Mouse (Mus musculus): ENCODE measurements at regions not wholly inside any gene's neighbourhood (a gene's known extent, or its start where the extent isn't known, plus 50 kb on each side); places are given as distances from the start of the nearest gene placed in this dataset.

DNA sequence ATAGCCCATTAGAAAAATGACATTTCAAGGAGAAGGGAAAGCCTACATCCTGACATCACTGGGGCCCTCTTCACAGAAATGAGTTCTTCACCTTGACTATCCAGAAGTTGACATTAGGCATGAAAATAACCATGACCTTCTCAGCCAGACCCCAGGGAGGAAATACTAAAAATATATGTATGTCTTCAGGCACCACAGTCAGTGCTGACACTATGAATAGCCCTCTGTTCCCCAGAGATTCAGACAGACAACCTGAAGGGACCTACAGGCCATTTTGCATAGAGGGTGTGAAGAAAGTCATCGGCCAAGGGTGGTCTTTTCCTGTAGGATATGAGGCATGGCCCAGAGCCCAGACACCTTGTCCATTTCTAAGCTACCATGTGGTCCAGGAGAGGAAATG, 101.3 kb downstream of the Tmem215 start:
- Histone ChIP-seq H3K27me3 (ENCODE audit: control insufficient read depth in 1 of 2, insufficient read depth in 2 of 2, low read length in 2 of 2) (no peaks in the 10 kb centered on the region; a peak in 2 of 4 replicates), H3K9me3 (replicated peaks; ENCODE audit: insufficient read depth, low read length) (no peaks in the 10 kb centered on the region), H3K79me2 (ENCODE audit: control insufficient read depth, insufficient read depth, low read length, poor library complexity) (no peaks in the 10 kb centered on the region), H3K36me3 (ENCODE audit: control insufficient read depth in 1 of 2, insufficient read depth in 2 of 2, low read length in 2 of 2) (no peaks in the 10 kb centered on the region), H3K27ac (ENCODE audit: control insufficient read depth, low read depth, low read length) (no peak overlapping the region), H3K9ac (ENCODE audit: control insufficient read depth, low read depth, low read length, poor library complexity, severe bottlenecking) (no peak overlapping the region), H3K4me3 (ENCODE audit: control insufficient read depth in 1 of 2, insufficient read depth in 1 of 2, low read depth in 2 of 2, low read length in 2 of 2) (no peak overlapping the region), H3K4me1 (ENCODE audit: control insufficient read depth in 1 of 2, insufficient read depth in 2 of 2, low read length in 2 of 2) (no peaks in the 10 kb centered on the region)
- no peak for DNase-seq (ENCODE audit: low read depth, low spot score)
- no peak for TF ChIP-seq GATA1 (IDR thresholded peaks at IDR 0.05; ENCODE audit: low read depth, low read length)
- no peak for TF ChIP-seq ZNF384 (IDR thresholded peaks at IDR 0.05; ENCODE audit: low read depth, low read length)
- TF ChIP-seq SIN3A (IDR thresholded peaks at IDR 0.05; ENCODE audit: low read length) = no peak
- no peak for TF ChIP-seq MAX (IDR thresholded peaks at IDR 0.05; ENCODE audit: low read length)
- TF ChIP-seq TAL1 (IDR thresholded peaks at IDR 0.05; ENCODE audit: low read length) = no peak
- no peak for TF ChIP-seq MEF2A (IDR thresholded peaks at IDR 0.05; ENCODE audit: extremely low read depth, insufficient replicate concordance, low read depth, low read length, poor library complexity, severe bottlenecking)
- TF ChIP-seq GABPA (IDR thresholded peaks at IDR 0.05; ENCODE audit: low read depth, low read length) = no peak

DNA sequence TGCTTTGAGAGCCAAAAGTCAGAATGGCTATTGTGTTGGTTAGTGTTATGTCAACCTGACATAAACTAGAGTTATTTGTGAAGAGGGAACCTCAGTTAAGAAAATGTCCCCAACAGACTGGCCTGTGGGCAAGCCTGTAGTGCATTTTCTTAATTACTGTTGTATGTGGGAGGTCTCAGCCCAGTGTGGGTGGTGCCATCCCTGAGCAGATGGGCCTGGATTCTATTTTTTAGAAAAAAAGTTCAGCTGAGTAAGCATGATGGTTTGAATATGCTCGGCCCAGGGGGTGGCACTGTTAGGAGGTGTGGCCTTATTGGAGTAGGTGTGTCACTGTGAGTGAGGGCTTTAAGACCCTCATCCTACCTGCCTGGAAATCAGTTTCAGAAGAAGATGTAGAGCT, 104.0 kb downstream of the Tmem215 start:
- H3K27me3 ChIP-seq (ENCODE audit: control insufficient read depth in 1 of 2, insufficient read depth in 2 of 2, low read length in 2 of 2) = no peaks in the 10 kb centered on the region; a peak in 1 of 4 replicates
- no peaks in the 10 kb centered on the region for H3K4me1 ChIP-seq (ENCODE audit: control insufficient read depth in 1 of 2, insufficient read depth in 2 of 2, low read length in 2 of 2)
- H3K9ac ChIP-seq (ENCODE audit: control insufficient read depth, low read depth, low read length, poor library complexity, severe bottlenecking) = no peak overlapping the region
- H3K9me3 ChIP-seq (replicated peaks; ENCODE audit: insufficient read depth, low read length) = no peaks in the 10 kb centered on the region
- H3K4me3 ChIP-seq (ENCODE audit: control insufficient read depth in 1 of 2, insufficient read depth in 1 of 2, low read depth in 2 of 2, low read length in 2 of 2) = no peak overlapping the region
- H3K27ac ChIP-seq (ENCODE audit: control insufficient read depth, low read depth, low read length) = no peak overlapping the region
- H3K79me2 ChIP-seq (ENCODE audit: control insufficient read depth, insufficient read depth, low read length, poor library complexity) = no peaks in the 10 kb centered on the region
- TF ChIP-seq MYC (IDR thresholded peaks at IDR 0.05; ENCODE audit: low read depth, low read length) (no peak), MXI1 (IDR thresholded peaks at IDR 0.05; ENCODE audit: low read depth, low read length) (no peak), USF1 (IDR thresholded peaks at IDR 0.05; ENCODE audit: low read depth, low read length) (no peak), UBTF (IDR thresholded peaks at IDR 0.05; ENCODE audit: borderline replicate concordance, insufficient read depth, low read depth, low read length) (no peak), NELFE (IDR thresholded peaks at IDR 0.05; ENCODE audit: low read depth, low read length) (no peak), POLR2AphosphoS5 (IDR thresholded peaks at IDR 0.05; ENCODE audit: borderline replicate concordance, low read depth, low read length) (no peak), EP300 (IDR thresholded peaks at IDR 0.05; ENCODE audit: low read depth in 1 of 2, low read length in 2 of 2) (no peak), BHLHE40 (IDR thresholded peaks at IDR 0.05; ENCODE audit: borderline replicate concordance, low read depth, low read length) (no peak), MEF2A (IDR thresholded peaks at IDR 0.05; ENCODE audit: extremely low read depth, insufficient replicate concordance, low read depth, low read length, poor library complexity, severe bottlenecking) (no peak), MAZ (IDR thresholded peaks at IDR 0.05; ENCODE audit: low read depth, low read length) (no peak)
- H3K36me3 ChIP-seq (ENCODE audit: control insufficient read depth in 1 of 2, insufficient read depth in 2 of 2, low read length in 2 of 2) = no peaks in the 10 kb centered on the region
- no peak for DNase-seq (ENCODE audit: low read depth, low spot score)
